Mouse (Mus musculus) lung, postnatal 10 days (tissue): ENCODE results near the gene Galt.
"Not testable (repeated sequence)": the region's sequence is repeated elsewhere in the genome, so short reads cannot be mapped to it uniquely, and the experiment has no call there.

Experiments used
- DNase-seq: peaks from one replicate; pipeline ENCODE4 v3.0.0; 2021

The Galt gene

GRCm38 (mm10) chr4:41740380-41741157, 14.5 kb upstream of the Galt start:
- DNase-seq, result peak; percentile 69

GRCm38 (mm10) chr4:41741158-41741560, 13.9 kb upstream of the Galt start:
- DNase-seq, result peak; percentile 96

GRCm38 (mm10) chr4:41744131-41744530, 10.9 kb upstream of the Galt start:
- DNase-seq, result no peak

- no peak for DNase-seq
These were observed 10.0 kb upstream of the Galt start for GRCm38 (mm10) chr4:41745021-41745420.

GRCm38 (mm10) chr4:41755338-41756305, 594 bp downstream of the Galt start, which contains the start of gene Sigmar1:
Gene Sigmar1 (minus strand): TSS chr4:41756157.
- peak; percentile 89 for DNase-seq

- DNase-seq, result no peak
These were observed 1.4 kb downstream of the Galt start for GRCm38 (mm10) chr4:41756440-41756839.

GRCm38 (mm10) chr4:41757321-41757720, 2.3 kb downstream of the Galt start:
- no peak for DNase-seq

- DNase-seq, result no peak
These were observed 3.0 kb downstream of the Galt start for GRCm38 (mm10) chr4:41758021-41758420.

- DNase-seq, result no peak
These were observed 3.7 kb downstream of the Galt start for GRCm38 (mm10) chr4:41758701-41759100.

- DNase-seq, result peak; percentile 80
These were observed 4.2 kb downstream of the Galt start for GRCm38 (mm10) chr4:41759206-41759605.

- no peak for DNase-seq
These were observed 4.7 kb downstream of the Galt start for GRCm38 (mm10) chr4:41759656-41760287.

- peak; percentile 96 for DNase-seq
These were observed 5.3 kb downstream of the Galt start for GRCm38 (mm10) chr4:41760288-41760721.

GRCm38 (mm10) chr4:41760911-41761310, 5.9 kb downstream of the Galt start:
- no peak for DNase-seq

GRCm38 (mm10) chr4:41761680-41762079, 6.7 kb downstream of the Galt start:
- DNase-seq, result no peak

- peak; percentile 38 for DNase-seq
These were observed 7.2 kb downstream of the Galt start for GRCm38 (mm10) chr4:41762099-41762687.

GRCm38 (mm10) chr4:41762688-41763114, 7.7 kb downstream of the Galt start:
- DNase-seq, result peak; percentile 78

- not testable (repeated sequence) for DNase-seq
These were observed 8.1 kb downstream of the Galt start for GRCm38 (mm10) chr4:41763176-41763575.

GRCm38 (mm10) chr4:41767301-41767700, 12.3 kb downstream of the Galt start:
- DNase-seq, result not testable (repeated sequence)

GRCm38 (mm10) chr4:41772946-41773345, 17.9 kb downstream of the Galt start:
- not testable (repeated sequence) for DNase-seq

GRCm38 (mm10) chr4:41773502-41773901, 18.5 kb downstream of the Galt start:
- DNase-seq, result peak; percentile 86

- DNase-seq, result peak; percentile 91
These were observed 19.0 kb downstream of the Galt start, which contains the start of gene Ccl27a for GRCm38 (mm10) chr4:41774002-41774401. Gene Ccl27a (minus strand): TSS chr4:41774247.

GRCm38 (mm10) chr4:41774506-41774905, 19.5 kb downstream of the Galt start:
- DNase-seq, result not testable (repeated sequence)
